Mouse (Mus musculus) limb, embryonic 13.5 days (tissue): ENCODE measurements around the gene Mapkap1. TPM values are rescaled to one million over a fixed set of nuclear protein-coding genes. Genes with fewer than 3 reads are reported as not detected.

Experiments
- polyA plus RNA-seq: library from polyadenylated mRNA; unstranded; fragments of >200 nt; fragmentation: Nextera tagmentation; extraction: Ambion mirVana; gene quantifications from 2 replicates; pipeline ENCODE4 v1.2.1, GENCODE M21; 2015

Mapkap1 gene
- polyA plus RNA-seq, 1 experiment from 2014 or later = 110 TPM

Other genes starting within 250 kb of the Mapkap1 start
- 23.8 and 24.0 TPM in 2 replicates for gene Pbx3, start 33.6 kb upstream of the Mapkap1 start, polyA plus RNA-seq